Mouse (Mus musculus) cerebellum, postnatal 36 days (tissue): Measurements from ENCODE around the gene Cdc37.

Experiments
- DNase-seq, 2 experiments: peaks; one replicate each; pipeline ENCODE4 v3.0.0; 2021 to 2022; ENCODE audit warnings: mixed read lengths in 2 of 2

Cdc37 gene

GRCm38 (mm10) chr9:21093423-21093822 lies 56.4 kb downstream of the Cdc37 start:
- no peak for DNase-seq

DNA sequence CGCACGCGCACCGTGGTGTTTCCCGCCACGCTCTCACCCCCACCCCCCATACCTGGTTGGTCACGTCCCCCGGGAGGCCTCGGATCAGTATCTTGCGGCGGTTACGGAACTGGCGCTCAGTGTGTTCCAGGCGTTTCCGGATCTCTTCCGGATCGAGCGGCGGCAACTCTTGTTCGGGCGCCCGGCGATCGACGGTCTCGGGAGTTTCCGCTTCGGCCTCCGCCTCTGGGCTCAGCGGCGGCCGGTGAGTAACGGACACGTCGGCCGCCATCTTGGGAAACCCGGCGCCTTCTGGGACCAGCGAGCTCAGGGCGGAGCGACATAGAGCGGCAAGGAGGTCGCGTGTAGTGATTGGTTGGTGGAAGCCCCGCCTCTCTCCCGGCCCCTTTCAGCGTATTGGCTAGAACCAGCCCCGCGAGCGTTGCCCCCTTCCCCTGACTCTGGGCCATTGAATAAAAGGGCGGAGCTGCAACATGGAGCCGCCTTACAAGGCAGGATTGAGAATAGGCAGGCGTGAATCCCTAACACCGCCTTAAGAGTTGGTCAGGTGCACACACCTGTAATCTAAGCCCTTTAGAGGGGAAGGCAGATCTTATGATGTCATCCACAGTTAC lies 58.0 kb downstream of the Cdc37 start, which contains the start of the genes Gm38431 and Raver1:
Gene Gm38431, minus strand, starts transcription at position 291 of the 614 bp plus-strand sequence.
Gene Raver1, minus strand, starts transcription at position 302 of the 614 bp plus-strand sequence.
- DNase-seq: peak; percentile 96 to 97

- no peak for DNase-seq
Observed at GRCm38 (mm10) chr9:21090972-21091706, 58.6 kb downstream of the Cdc37 start.

DNA sequence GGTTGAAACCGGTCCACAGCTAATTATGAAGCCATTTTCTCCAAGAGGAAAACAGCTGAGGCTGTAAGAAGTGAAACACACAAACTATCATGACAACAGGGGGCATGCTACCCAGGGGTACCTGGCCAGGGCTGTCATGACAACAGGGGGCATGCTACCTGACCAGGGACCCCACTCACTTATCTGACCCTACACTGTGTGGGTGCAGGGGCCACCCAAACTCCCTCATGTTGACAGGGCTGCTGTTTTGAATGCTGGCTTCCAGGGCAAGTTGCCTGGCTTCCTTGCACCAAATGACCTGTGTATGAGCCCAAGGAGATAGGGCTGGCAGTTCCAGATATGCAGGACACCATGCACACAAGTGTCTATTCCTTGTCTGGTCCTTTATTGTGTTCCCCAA lies 59.2 kb downstream of the Cdc37 start:
- DNase-seq: no peak

DNA sequence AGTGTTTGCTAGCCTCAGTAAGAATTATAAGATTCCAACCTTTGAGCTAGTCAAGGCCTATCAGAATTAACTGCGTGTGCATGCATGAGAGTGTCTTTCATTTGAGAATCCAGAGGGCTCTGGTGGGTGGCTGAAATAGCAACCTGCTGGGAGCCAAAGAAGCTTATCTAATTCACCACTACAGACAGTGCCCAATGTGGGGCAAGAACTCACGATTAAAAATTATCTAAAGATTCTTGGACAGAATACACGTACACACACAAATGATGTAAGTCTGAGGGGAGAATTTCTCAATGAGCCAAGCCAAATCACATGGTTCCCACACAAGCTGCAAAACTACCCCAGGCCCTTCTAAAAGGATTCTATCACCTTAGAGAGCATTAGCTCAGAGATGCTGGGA lies 66.5 kb downstream of the Cdc37 start:
- no peak for DNase-seq
